Mouse (Mus musculus): ENCODE results near the gene Ap4s1. TPM values are rescaled to one million over a fixed set of nuclear protein-coding genes. Genes with fewer than 3 reads are reported as not detected.

Gene Ap4s1
- 4.8 and 6.7 TPM in 2 replicates for polyA plus RNA-seq (2012; rRNA removed)

DNA sequence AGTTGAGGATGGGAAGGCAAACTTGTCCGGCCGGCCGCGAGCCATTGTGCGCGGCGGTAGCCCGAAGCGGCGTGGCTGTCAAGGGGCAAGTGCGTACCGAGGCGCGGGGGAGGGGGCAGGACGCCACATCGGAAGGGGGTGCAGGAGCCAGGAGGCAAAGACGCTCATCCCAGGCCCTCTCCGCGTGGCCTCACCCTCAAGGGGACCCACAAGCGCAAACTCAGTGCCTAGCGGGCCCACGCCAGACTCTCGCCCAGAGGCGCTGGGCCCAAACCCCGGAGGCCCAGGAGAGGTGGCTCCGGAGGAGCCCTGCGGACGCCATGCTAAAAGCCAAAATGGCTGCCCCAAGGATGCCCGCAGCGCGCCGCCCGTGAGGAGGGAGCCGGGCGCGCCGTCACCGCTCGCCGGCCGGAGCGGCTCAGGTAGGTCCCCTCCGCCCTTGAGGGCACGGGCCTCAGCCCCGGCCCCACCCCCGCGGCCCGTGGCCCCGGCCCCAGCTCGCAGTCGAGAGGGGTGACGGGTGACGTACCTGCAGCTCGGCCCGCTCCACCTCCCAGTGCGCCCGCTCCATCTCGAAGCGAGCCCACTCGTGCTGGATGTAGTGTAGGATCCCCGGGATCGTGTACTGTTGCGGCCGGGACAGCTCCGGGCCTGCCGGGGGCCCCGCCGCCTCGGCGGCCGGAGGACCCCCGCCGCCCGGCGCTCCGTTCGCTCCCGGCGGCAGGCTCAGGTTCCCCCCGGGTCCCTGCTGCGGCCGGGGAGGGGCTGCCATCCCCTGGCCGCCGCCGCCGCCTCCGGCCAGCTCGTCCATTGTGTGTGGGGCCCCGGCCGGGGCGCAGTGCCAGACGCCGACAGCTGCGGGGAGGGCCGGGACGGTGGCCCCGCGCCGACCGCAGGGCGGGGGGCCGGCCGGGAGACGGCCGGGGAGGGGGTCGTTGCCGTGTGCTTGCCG is at the start of gene Ap4s1:
TSS of gene Ap4s1 (plus strand) at position 141 of the 952 bp plus-strand sequence.

GRCm38 (mm10) chr12:51691845-51692632 is 1.2 kb downstream of the Ap4s1 start, which contains the start of gene Strn3:
Strn3 (minus strand) TSS chr12:51691897.

Other genes with a start within 250 kb of the Ap4s1 start
- 42.1 and 71.2 TPM in 2 replicates for gene Coch, start 97.7 kb upstream of the Ap4s1 start, polyA plus RNA-seq (2012; rRNA removed)
- 28.3 and 39.6 TPM in 2 replicates for gene Strn3, start 864 bp downstream of the Ap4s1 start, polyA plus RNA-seq (2012; rRNA removed)
- gene Hectd1, start 138.5 kb downstream of the Ap4s1 start, polyA plus RNA-seq (2012; rRNA removed) = 15.3 and 15.6 TPM in 2 replicates

Data from ovary, adult 2 months (tissue).